ENCODE assay signal across 8 mouse cellular contexts in genomic region chr11:100528375-100529165, GRCm38 (mm10). TPM values are rescaled to one million over a fixed set of nuclear protein-coding genes. Genes with fewer than 3 reads are reported as not detected.
DNase-seq lines count a peak whose midpoint lies in the region; ATAC-seq and TF ChIP-seq lines count a peak whose summit lies in the region.

No protein-coding gene starts in this region.

- 24% methylated on average over 19 of the region's 19 CpGs for WGBS in kidney, embryonic 16.5 days
- 24% methylated on average over 19 of the region's 19 CpGs for WGBS in hindbrain, embryonic 12.5 days
- 24% methylated on average over 19 of the region's 19 CpGs for WGBS in midbrain, embryonic 14.5 days

- TF ChIP-seq POLR2A in cortical plate, adult 2 months (IDR thresholded peaks at IDR 0.05; ENCODE audit: extremely low read depth, insufficient read depth, low read length): no peak

- ATAC-seq in kidney, embryonic 16.5 days (ENCODE audit: low FRiP score, low TSS enrichment): peak; percentile 25; the same call in 1 of the 2 replicates
- no peak; the same call in 1 of the 2 replicates for ATAC-seq in hindbrain, embryonic 12.5 days (ENCODE audit: low FRiP score)
- ATAC-seq in midbrain, embryonic 14.5 days (ENCODE audit: low FRiP score, low TSS enrichment): no peak
- no peak for ATAC-seq in CD4-positive, CD25-positive, alpha-beta regulatory T cell, adult 4 months

- H3K36me3 ChIP-seq in kidney, embryonic 16.5 days (ENCODE audit: insufficient read depth, low read length): peaks cover under 1% of the 10 kb centered on the region; the same call in 1 of the 2 replicates
- H3K36me3 ChIP-seq in hindbrain, embryonic 12.5 days: peaks cover 1% of the 10 kb centered on the region; the same call in 1 of the 2 replicates
- H3K36me3 ChIP-seq in midbrain, embryonic 14.5 days (ENCODE audit: control insufficient read depth, insufficient read depth, low read length): peaks cover 7% of the 10 kb centered on the region

- no peak for DNase-seq in kidney, adult 18-20 months
- no peak for DNase-seq in midbrain, embryonic 14.5 days
- no peak for DNase-seq in cerebellum, adult 9-10 months
- DNase-seq in layer of hippocampus, postnatal 25 days (ENCODE audit: extremely low spot score in 1 of 2, low spot score in 1 of 2): no peak

- H3K4me2 ChIP-seq in kidney, embryonic 16.5 days (replicated peaks; ENCODE audit: low read depth, low read length): peak overlapping the region; percentile 86
- peak overlapping the region; percentile 82 for H3K4me2 ChIP-seq in hindbrain, embryonic 12.5 days (replicated peaks)
- H3K4me2 ChIP-seq in midbrain, embryonic 14.5 days (ENCODE audit: low read length): peak overlapping the region; percentile 96

- H3K4me3 ChIP-seq in kidney, embryonic 16.5 days (ENCODE audit: low read length): peak overlapping the region; percentile 67
- peak overlapping the region; percentile 70 for H3K4me3 ChIP-seq in cortical plate, adult 2 months (ENCODE audit: insufficient read depth, low read length)
- H3K4me3 ChIP-seq in hindbrain, embryonic 12.5 days: peak overlapping the region; percentile 64
- H3K4me3 ChIP-seq in midbrain, embryonic 14.5 days (replicated peaks; ENCODE audit: low read depth, low read length): peak overlapping the region; percentile 90

- peak overlapping the region; percentile 51 for H3K27ac ChIP-seq in kidney, embryonic 16.5 days (ENCODE audit: low read length)
- H3K27ac ChIP-seq in cortical plate, adult 2 months (ENCODE audit: insufficient read depth, low read length): peak overlapping the region; percentile 4; the same call in 1 of the 2 replicates
- H3K27ac ChIP-seq in hindbrain, embryonic 12.5 days: peak overlapping the region; percentile 88
- peak overlapping the region; percentile 87 for H3K27ac ChIP-seq in midbrain, embryonic 14.5 days (replicated peaks; ENCODE audit: low read depth, low read length)

- peak overlapping the region; percentile 71 for H3K9ac ChIP-seq in kidney, embryonic 16.5 days (replicated peaks; ENCODE audit: low read length)
- H3K9ac ChIP-seq in hindbrain, embryonic 12.5 days: peak overlapping the region; percentile 40
- peak overlapping the region; percentile 62 for H3K9ac ChIP-seq in midbrain, embryonic 14.5 days (replicated peaks; ENCODE audit: low read length)

- no peak for TF ChIP-seq CTCF in cortical plate, adult 2 months (IDR thresholded peaks at IDR 0.05; ENCODE audit: extremely low read depth, insufficient read depth, low read length)

- peaks cover 34% of the 10 kb centered on the region for H3K4me1 ChIP-seq in kidney, embryonic 16.5 days (ENCODE audit: insufficient read depth, low read length)
- H3K4me1 ChIP-seq in cortical plate, adult 2 months (ENCODE audit: control insufficient read depth, insufficient read depth, low read length): peaks cover 3% of the 10 kb centered on the region; the same call in 1 of the 2 replicates
- H3K4me1 ChIP-seq in hindbrain, embryonic 12.5 days: peaks cover 31% of the 10 kb centered on the region
- peaks cover 25% of the 10 kb centered on the region for H3K4me1 ChIP-seq in midbrain, embryonic 14.5 days (ENCODE audit: control insufficient read depth, insufficient read depth, low read length)

- H3K27me3 ChIP-seq in kidney, embryonic 16.5 days (ENCODE audit: insufficient read depth, low read length): no peaks in the 10 kb centered on the region
- H3K27me3 ChIP-seq in hindbrain, embryonic 12.5 days: no peaks in the 10 kb centered on the region
- no peaks in the 10 kb centered on the region for H3K27me3 ChIP-seq in midbrain, embryonic 14.5 days (ENCODE audit: control insufficient read depth, insufficient read depth, low read length)

- H3K9me3 ChIP-seq in kidney, embryonic 16.5 days (ENCODE audit: low read length): no peaks in the 10 kb centered on the region
- no peaks in the 10 kb centered on the region for H3K9me3 ChIP-seq in hindbrain, embryonic 12.5 days (replicated peaks)
- no peaks in the 10 kb centered on the region for H3K9me3 ChIP-seq in midbrain, embryonic 14.5 days (ENCODE audit: control insufficient read depth, low read length)

RNA-seq across cellular contexts. Expression of gene Acly, which starts 0.8 kb away (rescaled TPM):
- 173 and 179 TPM in 2 replicates for polyA plus RNA-seq in kidney, embryonic 16.5 days (2015; fragmentation: Nextera tagmentation; extraction: Ambion mirVana)
- 87.1 and 94.6 TPM in 2 replicates for polyA plus RNA-seq in cortical plate, adult 2 months (2012; rRNA removed)
- polyA plus RNA-seq in hindbrain, embryonic 12.5 days (2016; fragmentation: Nextera tagmentation; extraction: Ambion mirVana): 348 and 359 TPM in 2 replicates
- 161 and 219 TPM in 2 replicates for polyA plus RNA-seq in midbrain, embryonic 14.5 days (2014; fragmentation: Nextera tagmentation; extraction: Ambion mirVana)
- polyA plus RNA-seq in CD4-positive, CD25-positive, alpha-beta regulatory T cell, adult 4 months (2017; shearing (Covaris generic)): 100 to 1,000 TPM; 102 to 153 TPM
- 100 to 1,000 TPM; 107 to 112 TPM for total RNA-seq in layer of hippocampus, postnatal 25 days (2021)

RNA-seq across cellular contexts. Expression of gene Ttc25, which starts 16.8 kb away (rescaled TPM):
- polyA plus RNA-seq in kidney, embryonic 16.5 days (2015; fragmentation: Nextera tagmentation; extraction: Ambion mirVana): 1.0 and 1.1 TPM in 2 replicates
- 1.8 and 2.0 TPM in 2 replicates for polyA plus RNA-seq in cortical plate, adult 2 months (2012; rRNA removed)
- 2.7 and 3.2 TPM in 2 replicates for polyA plus RNA-seq in hindbrain, embryonic 12.5 days (2016; fragmentation: Nextera tagmentation; extraction: Ambion mirVana)
- 1.9 and 2.5 TPM in 2 replicates for polyA plus RNA-seq in midbrain, embryonic 14.5 days (2014; fragmentation: Nextera tagmentation; extraction: Ambion mirVana)
- under 1 TPM in 1 of 2 experiments, not detected in 1; 0.24 TPM for polyA plus RNA-seq in CD4-positive, CD25-positive, alpha-beta regulatory T cell, adult 4 months (2017; shearing (Covaris generic))
- 1 to 10 TPM in 1 of 2 experiments, under 1 TPM in 1; 0.54 to 1.2 TPM for total RNA-seq in layer of hippocampus, postnatal 25 days (2021)

RNA-seq across cellular contexts. Expression of gene Cnp, which starts 46.1 kb away (rescaled TPM):
- polyA plus RNA-seq in kidney, embryonic 16.5 days (2015; fragmentation: Nextera tagmentation; extraction: Ambion mirVana): 30.1 and 33.6 TPM in 2 replicates
- 396 and 492 TPM in 2 replicates for polyA plus RNA-seq in cortical plate, adult 2 months (2012; rRNA removed)
- polyA plus RNA-seq in hindbrain, embryonic 12.5 days (2016; fragmentation: Nextera tagmentation; extraction: Ambion mirVana): 29.1 and 29.2 TPM in 2 replicates
- 24.8 and 28.7 TPM in 2 replicates for polyA plus RNA-seq in midbrain, embryonic 14.5 days (2014; fragmentation: Nextera tagmentation; extraction: Ambion mirVana)
- 100 to 1,000 TPM; 185 to 348 TPM for polyA plus RNA-seq in CD4-positive, CD25-positive, alpha-beta regulatory T cell, adult 4 months (2017; shearing (Covaris generic))
- 100 to 1,000 TPM; 365 to 435 TPM for total RNA-seq in layer of hippocampus, postnatal 25 days (2021)

RNA-seq across cellular contexts. Expression of gene Klhl11, which starts 56.0 kb away (rescaled TPM):
- polyA plus RNA-seq in kidney, embryonic 16.5 days (2015; fragmentation: Nextera tagmentation; extraction: Ambion mirVana): 8.4 and 10.1 TPM in 2 replicates
- polyA plus RNA-seq in cortical plate, adult 2 months (2012; rRNA removed): 13.8 TPM in 2 replicates
- 13.7 and 14.8 TPM in 2 replicates for polyA plus RNA-seq in hindbrain, embryonic 12.5 days (2016; fragmentation: Nextera tagmentation; extraction: Ambion mirVana)
- polyA plus RNA-seq in midbrain, embryonic 14.5 days (2014; fragmentation: Nextera tagmentation; extraction: Ambion mirVana): 17.6 and 18.8 TPM in 2 replicates
- 1 to 10 TPM; 2.2 to 3.0 TPM for polyA plus RNA-seq in CD4-positive, CD25-positive, alpha-beta regulatory T cell, adult 4 months (2017; shearing (Covaris generic))
- 100 to 1,000 TPM; 106 to 113 TPM for total RNA-seq in layer of hippocampus, postnatal 25 days (2021)

Comparison
In these comparisons a context has a peak if more than half of its experiments do, and no peak if none do; other contexts are left out.
1. H3K27ac ChIP-seq: peak in every context shown above with its lines; median percentile 88 in hindbrain, embryonic 12.5 days; 87 in midbrain, embryonic 14.5 days; 51 in kidney, embryonic 16.5 days; 4 in cortical plate, adult 2 months.